Mouse (Mus musculus) olfactory bulb, adult 2 months (tissue): ENCODE results near the gene Mapk10.

Experiments used
- CTCF ChIP-seq: fragments of 200-500 bp; IDR thresholded peaks from 2 replicates; pipeline ENCODE4 v1.5.1; 2012; ENCODE audit warnings: low read depth, mild to moderate bottlenecking, low read length, moderate library complexity; ENCODE audit not compliant: insufficient read depth
- POLR2A ChIP-seq: fragments of 200-500 bp; IDR thresholded peaks from 2 replicates; pipeline ENCODE4 v1.6.1; 2012; ENCODE audit warnings: mild to moderate bottlenecking, low read depth, low read length, moderate library complexity; ENCODE audit not compliant: insufficient read depth

- TF ChIP-seq CTCF: no peak
- TF ChIP-seq POLR2A: no peak
These were observed 1.6 kb downstream of the Mapk10 start for GRCm38 (mm10) chr5:103209486-103209885.
